Mouse (Mus musculus): ENCODE data around the gene Bahcc1. TPM values are rescaled to one million over a fixed set of nuclear protein-coding genes. Genes with fewer than 3 reads are reported as not detected.

Bahcc1 gene
- total RNA-seq, 1 experiment from 2014 or later, result 13.2 TPM

DNA sequence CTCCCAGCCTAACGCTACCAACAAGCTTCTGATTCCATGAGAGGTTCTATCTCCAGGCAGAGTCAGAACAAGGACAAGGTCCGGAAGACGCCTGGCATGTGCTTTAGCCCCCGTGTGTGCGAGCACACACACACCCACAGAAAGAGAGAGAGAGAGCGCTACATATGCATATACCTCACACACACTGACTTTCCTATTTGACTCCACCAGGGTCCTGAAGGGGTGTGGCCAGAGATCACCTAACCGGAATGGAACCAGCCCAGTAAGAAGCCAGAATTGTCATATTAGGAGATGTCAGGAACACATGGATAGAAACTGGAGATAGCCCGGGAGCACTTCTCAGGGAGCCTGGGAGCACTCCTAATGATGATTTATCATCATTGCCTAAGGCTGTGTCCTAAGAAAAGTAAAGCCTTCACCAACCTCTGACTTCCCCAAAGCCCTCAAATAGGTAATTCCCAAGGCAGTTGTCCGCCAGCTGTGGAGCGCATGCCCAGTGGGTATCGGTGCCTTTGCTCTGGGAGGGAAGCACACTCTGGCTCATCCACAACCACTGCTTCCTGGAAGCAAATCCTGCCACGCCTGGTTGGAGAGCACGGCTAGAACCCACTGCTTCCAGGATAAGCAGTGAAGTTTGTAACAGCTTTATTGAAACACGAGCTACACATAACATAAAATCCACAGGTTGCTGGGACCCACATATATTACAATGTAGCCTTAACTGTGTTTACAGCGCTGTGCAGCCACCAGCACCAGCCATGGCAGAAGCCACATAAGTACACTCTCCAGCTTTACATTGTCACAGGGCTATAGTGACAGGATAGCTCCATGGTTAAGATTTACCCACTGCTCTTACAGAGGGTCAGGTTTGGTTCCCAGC, 75.9 kb downstream of the Bahcc1 start:
- no peak for ATAC-seq (replicated peaks; ENCODE audit: low read depth, poor library complexity, severe bottlenecking)

DNA sequence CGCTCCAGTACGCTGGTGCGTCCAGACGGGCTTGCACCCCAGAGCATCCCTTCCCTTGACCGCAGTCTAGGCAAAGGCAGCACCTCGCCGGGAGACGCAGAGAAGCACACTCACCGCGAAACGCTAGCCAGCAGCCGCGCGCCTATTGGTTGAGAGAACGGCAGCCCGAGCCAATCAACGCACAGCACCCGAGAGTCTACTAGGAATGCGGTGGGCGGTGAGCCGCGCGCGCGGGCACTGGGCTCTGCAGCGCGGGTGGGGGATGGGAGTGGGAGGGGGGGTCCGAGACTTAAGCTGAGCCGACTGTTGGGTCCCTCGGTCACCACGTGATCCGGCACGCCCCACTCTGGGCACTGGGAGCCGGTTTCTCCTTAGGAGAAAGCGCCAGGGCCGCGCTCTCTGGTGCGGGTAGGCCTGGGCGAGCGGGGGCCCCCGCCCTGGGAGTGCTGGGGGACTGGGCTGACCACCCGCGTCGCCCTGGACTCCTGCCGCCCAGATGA, 78.1 kb downstream of the Bahcc1 start:
- peak; percentile 77 for ATAC-seq (replicated peaks; ENCODE audit: low read depth, poor library complexity, severe bottlenecking)

DNA sequence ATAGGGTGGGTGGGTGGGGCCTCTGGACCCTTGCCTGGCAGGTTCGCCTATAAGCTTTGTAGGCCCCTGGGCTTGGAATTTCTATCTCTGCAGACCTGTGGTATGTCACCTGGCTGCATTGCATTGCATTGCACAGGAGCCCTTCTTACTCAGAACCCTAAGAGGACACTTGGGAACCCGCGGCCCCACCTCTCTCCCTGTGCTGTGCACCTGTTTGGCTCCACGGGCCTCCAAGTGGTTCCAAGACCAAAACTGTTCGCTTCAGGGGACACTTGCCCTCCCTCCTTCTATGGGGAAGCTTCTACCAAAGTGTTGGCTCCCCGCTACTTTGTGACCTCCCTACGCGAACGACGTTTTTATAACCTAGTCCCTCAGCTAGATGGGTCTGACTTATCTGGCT, 78.8 kb downstream of the Bahcc1 start:
- no peak for ATAC-seq (replicated peaks; ENCODE audit: low read depth, poor library complexity, severe bottlenecking)

DNA sequence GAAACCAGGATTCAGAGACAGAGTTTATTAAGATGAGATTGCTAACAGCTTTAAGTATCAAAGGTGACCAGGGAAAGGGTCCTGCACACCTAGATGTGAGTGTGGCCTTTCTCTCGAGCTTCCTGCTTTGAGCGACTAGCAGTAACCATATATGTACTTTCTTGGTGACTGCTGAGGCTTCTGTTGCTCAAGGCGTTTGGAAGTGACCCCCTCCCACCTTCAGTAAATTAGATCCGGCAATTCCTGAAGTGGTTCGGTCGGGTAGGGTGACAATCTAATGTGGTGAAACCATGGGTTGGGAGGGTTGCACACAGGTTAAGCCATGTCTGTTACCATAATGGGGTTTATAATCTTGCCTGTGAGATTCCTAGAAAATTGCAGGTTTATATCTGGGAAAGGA, 79.3 kb downstream of the Bahcc1 start:
- ATAC-seq (replicated peaks; ENCODE audit: low read depth, poor library complexity, severe bottlenecking), result no peak

DNA sequence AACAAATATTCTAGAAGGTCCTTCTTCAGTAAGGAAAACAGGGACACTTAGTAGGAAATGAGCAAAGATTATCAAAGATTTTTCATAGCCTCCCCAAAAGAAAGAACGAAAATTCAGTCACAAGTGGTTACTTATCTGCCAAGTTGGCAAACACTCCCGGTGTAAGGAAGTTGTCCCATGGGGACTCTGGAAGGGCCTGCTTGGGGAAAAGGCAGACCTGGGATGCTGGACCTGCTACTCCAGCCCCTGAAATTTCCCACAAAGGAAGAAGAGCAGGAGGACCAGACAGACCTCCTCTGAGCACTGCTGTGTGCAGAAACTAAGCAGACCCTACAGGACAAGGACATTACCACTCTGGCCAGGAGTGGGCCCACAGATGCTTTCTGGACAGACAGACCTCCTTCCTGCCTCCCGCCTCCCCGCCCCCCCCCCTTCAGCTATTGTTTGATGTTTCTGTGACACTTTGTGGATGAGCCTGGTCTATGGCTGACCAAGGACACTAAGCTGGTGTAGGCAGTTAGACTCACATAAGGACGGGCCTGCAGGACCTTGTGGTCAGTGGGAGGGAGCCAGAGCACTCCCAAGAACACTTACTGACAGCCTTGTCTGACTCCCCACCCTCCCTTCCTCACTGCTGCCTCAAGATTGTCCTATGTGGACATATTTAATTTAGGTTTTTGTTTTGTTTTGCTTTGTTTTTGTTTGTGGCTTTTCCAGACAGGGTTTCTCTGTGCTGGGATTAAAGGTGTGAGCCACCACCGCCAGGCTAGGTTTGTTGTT, 81.3 kb downstream of the Bahcc1 start:
- ATAC-seq (replicated peaks; ENCODE audit: low read depth, poor library complexity, severe bottlenecking), result no peak

DNA sequence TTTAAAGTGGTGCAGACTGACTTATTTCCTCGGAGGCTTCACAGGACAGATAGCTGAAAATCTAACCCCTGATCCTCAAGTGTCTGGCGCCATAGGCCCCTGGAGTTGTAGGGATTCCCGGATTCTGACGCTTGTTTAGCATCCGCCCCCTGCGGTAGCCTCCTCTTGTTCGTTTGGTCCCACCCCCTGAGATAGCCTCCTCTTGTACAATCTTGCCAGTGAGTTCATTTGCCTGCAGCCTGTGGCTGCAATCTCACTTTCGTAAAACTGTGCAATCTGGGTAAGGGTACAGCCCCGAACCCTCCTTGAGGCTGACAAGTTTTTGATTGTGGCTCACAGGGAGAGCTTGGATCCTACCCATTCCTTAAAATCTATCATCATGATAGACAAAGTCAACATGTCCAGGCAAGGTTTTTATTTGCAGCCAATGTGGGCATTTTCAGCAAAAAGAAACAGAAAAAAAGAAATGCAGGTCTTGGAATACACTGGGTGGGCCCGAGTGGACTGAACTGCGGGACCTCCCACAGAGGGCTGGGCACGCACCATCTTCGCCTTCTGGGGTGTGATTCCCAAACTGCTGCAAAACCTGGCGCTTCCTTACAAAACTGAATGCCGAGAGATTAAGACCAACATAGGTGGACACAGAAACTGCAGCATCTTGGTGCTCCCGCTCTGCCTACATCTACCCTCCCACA, 82.1 kb downstream of the Bahcc1 start:
- ATAC-seq (replicated peaks; ENCODE audit: low read depth, poor library complexity, severe bottlenecking), result no peak

DNA sequence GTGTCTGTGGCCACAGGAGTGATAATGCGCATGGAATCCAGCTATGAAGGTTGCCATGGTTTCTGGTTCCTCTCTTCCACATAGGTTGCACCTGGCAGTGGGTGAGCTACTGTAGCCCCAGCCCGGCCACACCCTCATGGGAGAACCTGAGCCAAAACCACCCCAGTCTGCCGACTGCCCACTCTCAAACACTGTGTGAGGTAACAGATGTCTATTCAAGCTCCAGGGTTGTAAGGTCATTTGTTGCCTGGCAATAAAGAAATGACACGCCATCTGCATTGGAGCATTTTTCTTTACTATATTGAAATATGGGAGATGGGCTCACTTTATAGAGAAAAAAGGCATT, 82.6 kb downstream of the Bahcc1 start:
- ATAC-seq (replicated peaks; ENCODE audit: low read depth, poor library complexity, severe bottlenecking), result no peak

- peak; percentile 95 for ATAC-seq (replicated peaks; ENCODE audit: low read depth, poor library complexity, severe bottlenecking)
These were observed 83.3 kb downstream of the Bahcc1 start for GRCm38 (mm10) chr11:120315832-120316689.

GRCm38 (mm10) chr11:120316690-120317254, 84.0 kb downstream of the Bahcc1 start:
- peak; percentile 20; the same call in 1 of the 2 replicates for ATAC-seq (replicated peaks; ENCODE audit: low read depth, poor library complexity, severe bottlenecking)

GRCm38 (mm10) chr11:120317456-120317855, 84.7 kb downstream of the Bahcc1 start:
- ATAC-seq (replicated peaks; ENCODE audit: low read depth, poor library complexity, severe bottlenecking), result no peak

DNA sequence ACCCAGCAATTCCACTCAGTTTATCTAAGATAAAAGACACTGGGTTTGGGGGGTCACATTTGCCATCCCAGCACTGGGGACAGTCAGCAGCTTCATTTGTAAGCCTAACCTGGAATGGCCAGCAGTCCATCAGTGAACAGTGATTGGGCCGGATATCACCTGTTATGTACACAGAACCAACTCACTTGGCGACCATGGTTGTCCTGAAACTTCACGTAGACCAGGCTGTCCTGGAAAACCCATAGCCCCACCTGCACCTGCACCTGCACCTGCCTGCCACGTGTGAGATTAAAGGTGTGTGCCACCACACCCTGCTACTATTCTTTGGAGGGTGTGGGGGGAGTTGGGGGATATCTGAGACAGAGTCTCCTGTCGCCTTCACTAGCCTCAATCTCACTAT, 86.6 kb downstream of the Bahcc1 start:
- ATAC-seq (replicated peaks; ENCODE audit: low read depth, poor library complexity, severe bottlenecking), result no peak

DNA sequence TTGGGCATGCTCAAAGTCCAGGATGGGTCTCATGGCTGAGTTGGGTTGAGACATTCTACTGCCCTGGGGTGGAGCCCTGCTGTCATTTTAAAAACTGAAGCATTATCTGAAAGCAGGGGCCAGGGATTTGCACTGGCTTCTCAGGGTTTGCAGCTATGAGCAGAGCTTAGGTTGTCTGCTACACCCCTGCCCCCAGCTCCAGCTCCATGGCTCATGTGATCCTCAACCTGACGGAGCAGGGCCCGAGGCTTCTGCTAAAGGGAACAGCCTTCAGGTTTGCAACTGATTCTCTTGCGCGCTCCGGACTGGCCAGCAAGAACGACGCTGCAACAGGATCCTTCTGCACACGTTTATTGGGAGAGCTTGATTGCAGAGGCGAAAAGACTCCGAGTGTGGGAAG, 87.4 kb downstream of the Bahcc1 start:
- no peak for ATAC-seq (replicated peaks; ENCODE audit: low read depth, poor library complexity, severe bottlenecking)

GRCm38 (mm10) chr11:120335431-120336021, 102.8 kb downstream of the Bahcc1 start:
- no peak for ATAC-seq (replicated peaks; ENCODE audit: low read depth, poor library complexity, severe bottlenecking)

DNA sequence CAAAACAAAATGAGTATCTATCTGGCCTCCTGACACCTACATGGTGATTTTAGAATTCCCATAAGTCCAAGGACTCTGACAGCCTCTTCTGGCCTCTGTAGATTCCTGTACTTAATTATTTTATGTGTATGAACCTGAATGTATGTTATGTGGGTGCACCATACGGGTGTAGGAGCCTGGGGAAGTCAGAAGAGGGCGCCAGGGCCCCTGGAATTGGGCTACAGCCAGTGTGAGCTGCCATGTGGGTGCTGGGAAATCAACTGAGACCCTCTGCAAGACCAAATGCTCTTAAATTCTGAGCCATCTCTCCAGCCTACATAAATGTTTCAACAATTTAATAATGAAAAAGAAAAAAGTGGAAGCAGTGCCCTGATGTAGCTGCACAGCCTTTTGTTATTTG, 104.7 kb downstream of the Bahcc1 start:
- ATAC-seq (replicated peaks; ENCODE audit: low read depth, poor library complexity, severe bottlenecking), result no peak

DNA sequence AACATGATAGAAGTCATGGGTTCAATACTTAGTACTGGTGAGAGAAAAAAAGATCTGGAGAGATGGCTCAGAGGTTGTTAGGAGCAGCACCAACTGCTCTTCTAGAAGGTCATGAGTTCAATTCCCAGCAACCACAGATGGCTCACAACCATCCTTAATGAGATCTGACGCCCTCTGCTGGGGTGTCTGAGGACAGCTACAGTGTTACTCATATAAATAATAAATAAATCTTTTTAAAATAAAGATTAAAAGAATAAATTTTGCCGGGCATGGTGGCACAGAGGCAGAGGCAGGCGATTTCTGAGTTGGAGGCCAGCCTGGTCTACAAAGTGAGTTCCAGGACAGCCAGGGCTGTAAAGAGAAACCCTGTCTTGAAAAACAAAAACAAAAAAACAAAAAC, 106.0 kb downstream of the Bahcc1 start:
- no peak for ATAC-seq (replicated peaks; ENCODE audit: low read depth, poor library complexity, severe bottlenecking)

- ATAC-seq (replicated peaks; ENCODE audit: low read depth, poor library complexity, severe bottlenecking), result peak; percentile 72
These were observed 107.3 kb downstream of the Bahcc1 start for GRCm38 (mm10) chr11:120339978-120340513.

GRCm38 (mm10) chr11:120341661-120342060, 108.9 kb downstream of the Bahcc1 start:
- no peak for ATAC-seq (replicated peaks; ENCODE audit: low read depth, poor library complexity, severe bottlenecking)

Data from common myeloid progenitor, adult 5-6 weeks (primary cell).